Mouse (Mus musculus) urinary bladder, postnatal 14 days (tissue): ENCODE results near the gene Rabgap1l.

ENCODE experiments used
- DNase-seq: peaks from one replicate; pipeline ENCODE4 v3.0.0; 2021; ENCODE audit warnings: low spot score

Gene Rabgap1l

GRCm38 (mm10) chr1:160240091-160240490 lies 552.9 kb downstream of the Rabgap1l start:
- DNase-seq: no peak

GRCm38 (mm10) chr1:160238852-160239443 lies 554.1 kb downstream of the Rabgap1l start:
- DNase-seq: no peak

GRCm38 (mm10) chr1:160237981-160238380 lies 555.0 kb downstream of the Rabgap1l start:
- DNase-seq: no peak

- DNase-seq: no peak
Observed at GRCm38 (mm10) chr1:160233921-160234320, 559.1 kb downstream of the Rabgap1l start.

- DNase-seq: no peak
Observed at GRCm38 (mm10) chr1:160232113-160232512, 560.9 kb downstream of the Rabgap1l start.

GRCm38 (mm10) chr1:160231013-160231412 lies 562.0 kb downstream of the Rabgap1l start:
- DNase-seq: peak; percentile 25

- no peak for DNase-seq
Observed at GRCm38 (mm10) chr1:160227850-160228249, 565.2 kb downstream of the Rabgap1l start.

GRCm38 (mm10) chr1:160227196-160227595 lies 565.8 kb downstream of the Rabgap1l start:
- no peak for DNase-seq

GRCm38 (mm10) chr1:160224093-160224492 lies 568.9 kb downstream of the Rabgap1l start:
- DNase-seq: no peak

GRCm38 (mm10) chr1:160217898-160218297 lies 575.1 kb downstream of the Rabgap1l start:
- DNase-seq: no peak

GRCm38 (mm10) chr1:160214171-160214570 lies 578.8 kb downstream of the Rabgap1l start:
- no peak for DNase-seq

- peak; percentile 100 for DNase-seq
Observed at GRCm38 (mm10) chr1:160212703-160213669, 580.0 kb downstream of the Rabgap1l start, which contains the start of gene Cacybp. Cacybp (minus strand) TSS chr1:160212875.

GRCm38 (mm10) chr1:160212123-160212691 lies 580.8 kb downstream of the Rabgap1l start:
- DNase-seq: peak; percentile 46

- DNase-seq: no peak
Observed at GRCm38 (mm10) chr1:160211597-160212122, 581.4 kb downstream of the Rabgap1l start.

- DNase-seq: no peak
Observed at GRCm38 (mm10) chr1:160210566-160210965, 582.4 kb downstream of the Rabgap1l start.

GRCm38 (mm10) chr1:160209844-160210243 lies 583.2 kb downstream of the Rabgap1l start:
- no peak for DNase-seq

- DNase-seq: no peak
Observed at GRCm38 (mm10) chr1:160205486-160205885, 587.5 kb downstream of the Rabgap1l start.

- DNase-seq: no peak
Observed at GRCm38 (mm10) chr1:160195337-160195663, 597.7 kb downstream of the Rabgap1l start.

GRCm38 (mm10) chr1:160194529-160195336 lies 598.3 kb downstream of the Rabgap1l start, which contains the start of gene Mrps14:
Mrps14 (plus strand) TSS chr1:160195215.
- peak; percentile 98 for DNase-seq

- DNase-seq: peak; percentile 12
Observed at GRCm38 (mm10) chr1:160184506-160184905, 608.5 kb downstream of the Rabgap1l start.

- DNase-seq: no peak
Observed at GRCm38 (mm10) chr1:160181216-160181615, 611.8 kb downstream of the Rabgap1l start.

- no peak for DNase-seq
Observed at GRCm38 (mm10) chr1:160176903-160177302, 616.1 kb downstream of the Rabgap1l start.
